Mouse (Mus musculus): ENCODE results near the gene A930033H14Rik.

DNA sequence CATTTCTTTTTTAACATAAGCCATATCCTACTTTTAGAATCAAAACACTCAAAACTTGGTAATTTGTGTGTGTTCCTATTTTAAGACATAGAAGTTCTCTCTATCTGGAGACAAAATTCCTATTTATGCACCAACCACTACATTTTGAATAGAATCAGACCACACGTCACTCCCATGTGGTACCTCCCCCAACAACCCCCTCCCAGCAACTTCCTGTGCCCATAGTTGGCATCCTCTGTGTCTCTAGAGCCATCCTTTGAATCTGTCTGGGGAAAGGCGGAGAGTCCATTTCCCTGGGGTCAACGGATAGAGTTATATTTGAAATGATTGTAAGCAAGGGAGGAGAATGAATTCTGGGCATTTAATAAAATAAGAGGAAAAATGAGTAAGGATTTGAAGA lies 36.8 kb downstream of the A930033H14Rik start:
- TF ChIP-seq CTCF (IDR thresholded peaks at IDR 0.05; ENCODE audit: control insufficient read depth, insufficient read depth, low read length), result no peak
- TF ChIP-seq POLR2A (IDR thresholded peaks at IDR 0.05; ENCODE audit: borderline replicate concordance, control insufficient read depth, low read depth, low read length), result no peak
